Mouse (Mus musculus) kidney, adult 8-10 months (tissue): ENCODE data around the gene Nop2.
"Not testable (repeated sequence)": the region's sequence is repeated elsewhere in the genome, so short reads cannot be mapped to it uniquely, and the experiment has no call there.

Experiments used
- DNase-seq, 2 experiments: peaks; one replicate each; pipeline ENCODE4 v3.0.0; 2022

Nop2 gene

DNA sequence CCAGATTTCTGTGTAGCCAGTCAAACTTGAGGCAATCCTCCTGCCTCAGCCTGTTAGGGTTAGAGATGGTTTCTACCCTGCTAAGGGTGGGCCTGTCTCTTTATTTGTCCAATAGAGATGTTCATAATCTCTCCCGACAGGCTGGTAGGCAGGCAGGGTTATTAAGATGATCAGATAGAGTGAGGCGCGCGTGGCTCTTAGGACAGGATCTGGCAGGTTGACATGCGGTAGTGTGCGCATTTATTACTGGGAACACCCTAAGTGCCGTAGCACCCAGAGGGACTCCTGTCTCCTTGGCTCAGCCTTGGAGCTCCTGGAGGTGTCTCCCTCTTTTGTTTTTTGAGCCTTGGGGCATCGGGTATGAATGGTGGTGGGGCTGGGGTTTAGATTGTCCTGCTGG lies 23.6 kb downstream of the Nop2 start:
- DNase-seq: no peak

DNA sequence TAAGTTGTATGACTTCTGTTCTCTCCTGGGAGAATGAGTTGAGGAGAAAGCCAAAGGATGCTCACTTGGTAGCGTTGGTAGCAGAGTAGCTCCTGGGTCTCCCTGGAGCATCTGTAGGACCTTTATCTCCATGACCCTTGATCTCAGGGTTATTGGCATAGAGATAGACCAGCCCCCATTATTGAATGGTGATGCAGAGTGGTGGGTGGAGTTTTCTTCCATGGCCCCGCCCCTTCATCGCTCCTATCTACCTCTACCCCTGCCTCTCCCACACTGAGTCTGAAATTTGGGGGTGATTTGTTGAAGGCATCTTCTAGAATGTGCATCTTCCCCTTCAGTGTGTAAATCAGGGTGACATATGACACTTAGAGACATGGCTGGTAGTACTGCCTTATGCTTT lies 24.8 kb downstream of the Nop2 start:
- no peak for DNase-seq

DNA sequence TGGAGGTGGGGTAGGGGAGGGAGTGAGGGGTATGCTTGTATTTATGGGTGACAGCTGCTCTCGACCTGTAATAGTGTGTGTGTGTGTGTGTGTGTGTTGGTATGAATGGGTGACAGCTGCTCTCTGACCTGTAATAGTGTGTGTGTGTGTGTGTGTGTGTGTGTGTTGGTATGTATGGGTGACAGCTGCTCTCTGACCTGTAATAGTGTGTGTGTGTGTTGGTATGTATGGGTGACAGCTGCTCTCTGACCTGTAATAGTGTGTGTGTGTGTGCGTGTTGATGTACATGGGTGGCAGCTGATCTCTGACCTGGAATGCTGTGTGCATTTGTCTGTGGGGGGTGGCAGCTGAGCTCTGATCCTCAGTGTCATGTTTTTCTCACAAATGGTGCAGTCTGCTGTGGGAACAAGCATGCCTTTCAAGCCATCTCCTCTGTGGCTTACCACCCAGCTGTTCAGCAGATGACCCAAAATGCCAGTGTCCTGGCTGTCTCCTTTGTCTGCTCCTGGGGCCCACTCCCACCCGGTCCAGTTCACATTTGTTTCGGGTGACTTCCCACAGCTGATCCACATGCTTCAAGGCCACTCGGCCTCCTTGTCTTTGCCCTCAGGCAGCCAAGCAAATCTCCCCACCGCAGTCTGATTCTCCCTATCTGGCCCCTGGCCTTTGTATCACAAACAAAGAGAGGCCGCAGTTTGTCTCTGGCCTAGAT lies 25.4 kb downstream of the Nop2 start:
- peak in 1 of 2 experiments; percentile 31 for DNase-seq

DNA sequence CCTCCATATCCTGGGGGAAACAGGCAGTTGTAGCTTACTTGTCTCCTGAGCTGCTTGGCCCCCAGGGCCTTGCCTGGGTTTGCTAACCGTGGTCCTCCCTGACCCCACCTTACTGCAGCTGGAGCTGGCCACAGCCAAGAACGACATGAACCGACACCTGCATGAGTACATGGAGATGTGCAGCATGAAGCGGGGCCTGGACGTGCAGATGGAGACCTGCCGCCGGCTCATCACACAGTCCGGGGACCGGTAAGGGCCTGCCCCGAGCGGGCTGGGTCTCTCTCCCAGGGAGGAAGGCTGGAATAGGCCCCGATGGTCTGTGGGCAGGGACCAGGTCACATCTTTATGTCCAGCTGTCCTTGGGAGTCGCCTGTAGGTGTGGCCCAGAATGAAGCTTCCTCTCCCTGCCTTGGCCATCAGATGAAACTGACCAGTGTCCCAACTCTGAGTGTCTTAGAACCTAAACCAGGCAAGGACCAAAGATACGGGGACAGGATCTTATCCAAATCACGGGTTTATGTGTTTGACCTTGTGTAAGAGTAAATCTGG lies 27.3 kb downstream of the Nop2 start:
- DNase-seq: no peak

DNA sequence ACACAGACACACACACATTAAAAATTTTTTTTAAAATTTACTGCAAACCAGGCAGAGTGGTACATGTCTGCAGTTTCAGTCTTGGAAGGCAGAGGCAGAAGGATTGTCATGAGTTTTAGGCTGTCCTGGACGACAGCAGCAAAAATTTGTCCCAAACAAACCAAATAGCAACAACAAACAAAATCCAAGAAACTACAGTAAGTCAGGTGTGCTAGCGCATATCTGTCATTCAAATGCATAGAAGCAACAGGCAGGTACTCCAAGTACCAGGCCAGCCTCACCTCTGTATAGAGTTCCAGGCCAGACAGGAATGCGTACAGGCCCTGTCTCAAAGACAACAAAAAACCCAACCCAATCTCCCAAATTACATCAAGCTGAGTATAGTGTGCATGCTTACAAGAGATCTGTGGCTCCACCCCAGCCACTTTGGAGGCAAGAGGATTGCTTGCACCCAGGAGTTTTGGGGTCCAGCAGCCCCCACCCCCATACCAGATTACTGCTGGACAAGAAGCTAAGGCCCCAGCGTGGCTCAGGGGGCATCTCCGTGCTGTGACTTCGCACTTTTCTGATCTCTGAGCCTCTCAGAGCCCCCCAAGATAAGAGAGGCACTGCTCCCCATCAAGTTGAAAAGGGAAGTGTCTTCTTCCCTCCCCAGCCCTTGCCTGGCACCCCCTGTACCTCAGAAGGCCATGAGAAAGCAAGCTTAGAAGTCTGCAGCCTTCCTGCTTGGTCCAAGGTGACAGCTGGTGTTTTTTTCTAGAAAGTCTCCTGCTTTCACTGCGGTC lies 28.3 kb downstream of the Nop2 start:
- DNase-seq: no peak

DNA sequence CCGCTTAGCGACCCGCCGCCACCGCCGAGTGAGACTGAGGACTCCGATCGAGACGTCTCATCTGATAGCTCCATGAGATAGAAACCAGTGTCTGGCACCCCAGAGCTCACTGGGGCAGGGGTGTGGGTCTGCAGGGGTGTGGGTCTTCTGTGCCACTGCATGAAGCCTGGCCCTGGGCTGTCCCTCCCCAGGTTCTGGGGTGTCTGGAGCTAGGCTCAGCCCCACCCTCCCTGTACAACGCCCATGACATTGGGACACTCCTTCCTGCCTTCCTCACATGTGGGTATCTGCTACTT lies 28.8 kb downstream of the Nop2 start:
- DNase-seq: no peak

DNA sequence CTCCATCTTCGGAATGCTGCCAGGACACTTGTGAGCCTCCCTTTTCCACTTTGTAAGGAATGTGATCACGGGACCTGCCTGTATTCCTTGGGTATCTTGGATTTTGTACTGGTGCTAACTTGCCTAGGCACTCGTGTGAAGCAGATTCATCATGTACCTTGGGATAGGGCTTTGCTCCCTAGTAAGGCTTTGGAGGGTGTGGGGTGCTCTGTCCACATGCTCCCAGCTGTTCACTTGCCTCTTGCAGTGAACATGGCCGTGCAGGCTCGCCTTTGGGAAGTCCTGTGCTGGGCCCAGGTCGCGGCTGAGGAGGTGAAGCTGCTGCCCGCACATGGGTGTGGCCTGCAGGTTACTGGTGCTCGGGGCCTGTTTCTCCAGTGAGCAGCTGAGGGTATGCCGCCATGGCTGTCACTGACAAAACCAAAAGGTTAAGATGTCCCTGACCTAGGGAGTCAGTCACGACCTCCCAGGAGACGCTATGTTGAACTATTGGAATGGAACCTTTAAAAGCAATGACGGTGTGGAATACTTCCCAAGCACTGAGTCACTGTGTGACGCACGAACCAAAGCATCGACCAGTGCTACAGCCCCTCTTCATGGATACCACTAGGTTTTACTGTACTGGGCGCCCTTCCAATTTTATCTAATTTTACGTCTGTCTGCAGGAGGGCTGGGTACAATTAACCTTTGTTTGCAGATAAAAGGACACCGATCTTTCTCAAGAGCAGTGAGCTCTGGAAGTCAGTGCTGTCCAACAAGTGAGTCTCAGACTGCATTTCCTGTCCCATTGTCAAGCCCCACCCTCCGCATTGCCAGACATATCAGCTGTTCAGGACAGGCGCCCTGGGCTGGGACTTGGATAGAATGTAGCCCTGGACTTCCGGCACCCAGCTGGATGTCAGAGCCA lies 29.4 kb downstream of the Nop2 start:
- peak; percentile 69 to 70 for DNase-seq

DNA sequence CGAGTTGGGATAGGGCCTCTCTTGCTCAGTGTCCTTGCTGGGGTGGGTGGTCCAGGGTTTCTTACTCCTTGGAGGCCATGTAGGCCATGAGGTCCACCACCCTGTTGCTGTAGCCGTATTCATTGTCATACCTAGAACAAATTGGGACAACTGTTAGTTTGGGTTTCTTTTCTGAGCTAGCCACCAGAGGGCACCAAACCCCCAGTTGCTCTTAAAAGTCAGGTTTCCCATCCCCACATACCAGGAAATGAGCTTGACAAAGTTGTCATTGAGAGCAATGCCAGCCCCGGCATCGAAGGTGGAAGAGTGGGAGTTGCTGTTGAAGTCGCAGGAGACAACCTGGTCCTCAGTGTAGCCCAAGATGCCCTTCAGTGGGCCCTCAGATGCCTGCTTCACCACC lies 30.3 kb downstream of the Nop2 start:
- peak; percentile 56 to 65 for DNase-seq

DNA sequence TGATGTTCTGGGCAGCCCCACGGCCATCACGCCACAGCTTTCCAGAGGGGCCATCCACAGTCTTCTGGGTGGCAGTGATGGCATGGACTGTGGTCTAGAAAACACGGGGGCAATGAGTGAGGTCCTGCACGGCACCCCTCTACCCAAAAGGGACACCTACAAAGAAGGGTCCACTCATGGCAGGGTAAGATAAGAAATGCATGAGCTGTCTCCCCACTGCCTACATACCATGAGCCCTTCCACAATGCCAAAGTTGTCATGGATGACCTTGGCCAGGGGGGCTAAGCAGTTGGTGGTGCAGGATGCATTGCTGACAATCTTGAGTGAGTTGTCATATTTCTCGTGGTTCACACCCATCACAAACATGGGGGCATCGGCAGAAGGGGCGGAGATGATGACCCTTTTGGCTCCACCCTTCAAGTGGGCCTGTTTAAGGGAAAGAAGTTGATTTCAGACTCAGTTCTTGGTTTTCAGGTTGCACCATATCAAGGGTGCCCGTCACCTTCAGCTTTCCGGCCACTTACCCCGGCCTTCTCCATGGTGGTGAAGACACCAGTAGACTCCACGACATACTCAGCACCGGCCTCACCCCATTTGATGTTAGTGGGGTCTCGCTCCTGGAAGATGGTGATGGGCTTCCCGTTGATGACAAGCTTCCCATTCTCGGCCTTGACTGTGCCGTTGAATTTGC lies 31.1 kb downstream of the Nop2 start:
- DNase-seq: not testable (repeated sequence)

DNA sequence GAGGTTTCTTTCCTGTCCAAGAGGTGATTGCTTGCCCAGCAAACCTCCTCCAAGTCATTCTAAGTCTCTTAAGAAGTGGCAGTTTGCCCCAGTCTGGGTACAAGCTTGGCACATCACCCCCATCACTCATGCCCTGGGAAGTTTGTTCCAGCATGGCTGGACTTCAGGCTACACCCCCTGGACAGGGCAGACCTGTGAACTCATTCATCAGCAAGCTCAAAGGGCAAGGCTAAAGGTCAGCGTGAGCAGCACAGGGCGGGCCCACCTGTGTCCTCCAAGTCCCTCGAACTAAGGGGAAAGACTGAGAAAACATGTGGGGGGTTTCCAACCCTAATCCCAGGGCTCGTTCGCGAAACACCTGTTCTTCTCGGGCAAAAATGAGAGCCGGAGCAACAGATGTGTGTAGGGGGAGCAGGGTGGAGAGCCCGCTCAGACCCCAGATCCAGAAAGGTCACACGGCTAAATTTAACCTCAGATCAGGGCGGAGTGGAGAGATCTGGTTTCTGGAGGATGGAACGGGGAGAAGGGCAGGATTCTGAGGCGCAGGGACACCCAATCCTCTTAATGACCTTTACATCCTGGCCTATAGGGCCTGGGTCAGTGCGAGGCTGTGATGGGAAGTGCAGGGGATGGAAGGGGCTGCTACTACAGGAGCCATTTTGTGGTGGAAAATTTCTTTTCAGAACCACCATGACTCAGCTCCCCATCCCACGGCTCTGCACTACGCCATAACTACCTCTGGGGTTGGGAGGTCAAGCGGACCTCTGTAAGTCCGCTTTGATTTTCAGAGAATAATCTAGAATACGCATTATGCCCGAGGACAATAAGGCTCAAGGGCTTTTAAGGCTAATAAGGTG lies 32.3 kb downstream of the Nop2 start:
- peak; percentile 88 to 90 for DNase-seq

DNA sequence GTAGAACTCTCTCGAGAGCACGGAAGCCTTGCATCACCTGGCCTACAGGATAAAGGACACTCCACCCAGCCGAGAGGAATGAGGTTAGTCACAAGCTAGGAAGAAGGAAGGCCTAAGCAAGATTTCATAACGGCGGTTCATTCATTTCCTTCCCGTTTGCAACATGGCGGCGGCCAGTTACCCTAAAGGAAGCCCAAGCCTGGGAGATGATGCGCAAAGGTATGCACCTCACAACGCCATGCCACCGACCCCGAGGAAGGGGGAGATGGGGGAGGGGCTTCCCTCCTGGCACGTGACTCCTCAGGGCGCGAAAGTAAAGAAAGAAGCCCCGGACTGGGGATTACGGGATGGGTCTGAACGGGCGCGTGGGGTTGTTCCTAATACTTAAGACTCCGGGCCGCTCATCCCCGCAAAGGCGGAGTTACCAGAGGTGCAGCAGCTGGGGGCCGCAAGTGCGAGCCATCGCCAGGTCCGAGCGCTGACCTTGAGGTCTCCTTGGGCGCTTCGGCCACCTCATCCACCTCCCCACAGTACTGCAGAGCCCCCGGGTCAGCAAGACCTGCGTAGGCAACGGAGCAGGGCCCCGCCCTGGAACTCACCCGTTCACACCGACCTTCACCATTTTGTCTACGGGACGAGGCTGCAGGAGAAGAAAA lies 33.1 kb downstream of the Nop2 start:
- DNase-seq: peak; percentile 56 to 67

DNA sequence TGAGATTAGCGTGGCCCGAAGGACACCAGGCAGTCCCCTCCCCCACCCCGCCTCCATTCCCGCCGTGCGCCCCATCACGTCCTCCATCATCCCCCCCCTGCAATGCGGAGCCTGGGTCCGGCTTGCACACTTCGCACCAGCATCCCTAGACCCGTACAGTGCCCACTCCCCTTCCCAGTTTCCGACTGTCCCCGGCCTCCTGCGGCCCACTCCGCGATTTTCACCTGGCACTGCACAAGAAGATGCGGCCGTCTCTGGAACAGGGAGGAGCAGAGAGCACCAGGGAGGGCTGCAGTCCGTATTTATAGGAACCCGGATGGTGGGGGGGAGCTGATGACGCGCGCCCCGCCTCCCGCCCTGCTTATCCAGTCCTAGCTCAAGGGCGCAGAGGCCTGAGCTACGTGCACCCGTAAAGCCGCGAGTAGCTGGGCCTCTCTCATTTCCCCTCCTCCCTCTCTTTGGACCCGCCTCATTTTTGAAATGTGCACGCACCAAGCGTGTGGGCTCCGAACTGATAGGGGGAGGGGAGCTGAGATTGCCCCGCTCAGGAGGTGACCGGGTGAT lies 33.7 kb downstream of the Nop2 start:
- DNase-seq: peak; percentile 97

DNA sequence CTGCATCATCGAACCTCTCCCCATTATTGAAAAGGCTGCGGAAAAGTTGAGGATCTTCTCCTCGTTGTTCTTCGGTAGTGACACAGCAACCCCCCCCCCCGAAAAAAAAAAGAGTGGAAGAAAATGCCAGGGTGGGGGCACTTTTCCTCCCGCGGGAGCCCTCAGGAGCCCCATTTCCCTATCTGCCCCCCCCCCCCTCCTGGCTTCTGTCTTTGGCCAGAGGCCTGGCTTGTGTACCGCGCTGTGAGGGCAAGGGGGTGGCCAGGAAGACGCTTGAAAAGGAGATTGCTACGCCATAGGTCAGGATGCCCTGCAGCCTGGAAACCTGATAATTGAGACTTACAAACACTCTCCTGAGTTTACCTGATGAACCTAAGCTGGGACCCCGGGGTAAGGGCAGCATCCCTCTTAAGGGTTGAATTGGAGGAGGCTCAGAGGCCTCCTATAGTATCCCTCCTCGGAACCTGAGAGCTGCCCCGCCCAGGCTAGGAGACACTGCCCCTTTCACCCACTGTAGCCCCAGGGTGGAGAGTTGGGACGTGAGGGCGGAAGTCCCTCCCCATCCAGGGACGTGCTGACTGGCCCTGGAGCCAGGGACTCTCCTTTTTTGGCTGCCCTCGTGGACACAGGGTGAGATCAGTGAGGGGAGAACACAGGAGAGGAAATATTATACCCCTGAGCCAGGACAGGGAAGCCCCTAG lies 34.5 kb downstream of the Nop2 start, which contains the start of gene Gapdh:
Gene Gapdh, minus strand, starts transcription at position 417 of the 701 bp plus-strand sequence.
- DNase-seq: peak; percentile 87 to 91

DNA sequence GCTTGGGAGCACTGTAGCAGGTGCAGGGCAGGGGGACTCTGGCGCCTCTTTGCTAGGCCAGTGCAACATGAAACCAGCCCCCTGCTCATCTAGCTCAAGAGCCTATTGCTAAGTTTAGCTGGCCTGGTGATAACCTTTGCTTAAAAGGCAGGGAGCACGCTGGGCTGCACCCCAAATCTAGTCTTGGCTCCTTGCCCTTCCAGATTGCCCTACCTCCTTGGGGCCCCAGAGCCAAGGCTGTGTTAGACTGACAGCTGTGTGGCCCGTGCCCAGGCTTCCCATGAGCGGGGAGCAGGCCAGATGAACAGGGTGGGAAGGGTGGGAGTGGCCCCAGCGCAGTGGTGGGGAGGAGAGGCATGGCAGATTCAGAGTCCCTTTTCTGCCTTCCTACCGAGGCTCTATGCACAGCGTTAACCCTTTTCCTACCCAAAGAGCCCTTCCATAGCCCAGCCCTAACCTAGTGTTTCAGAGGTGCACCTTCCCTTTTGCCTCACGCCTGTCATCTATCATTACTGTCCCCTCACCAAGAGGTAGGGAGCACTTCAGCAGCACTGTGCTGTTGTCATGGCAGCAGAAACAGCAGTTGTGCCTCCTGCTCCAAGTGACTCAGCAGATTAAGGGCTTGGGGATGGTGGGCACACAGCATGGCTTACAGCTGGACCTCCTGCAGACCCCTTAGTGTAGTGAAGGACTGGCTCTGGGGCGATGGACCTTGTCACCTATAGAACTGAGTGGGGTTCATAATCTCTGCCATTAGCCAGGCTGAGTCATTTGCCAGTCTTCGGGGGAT lies 35.3 kb downstream of the Nop2 start:
- DNase-seq: peak in 1 of 2 experiments; percentile 39

DNA sequence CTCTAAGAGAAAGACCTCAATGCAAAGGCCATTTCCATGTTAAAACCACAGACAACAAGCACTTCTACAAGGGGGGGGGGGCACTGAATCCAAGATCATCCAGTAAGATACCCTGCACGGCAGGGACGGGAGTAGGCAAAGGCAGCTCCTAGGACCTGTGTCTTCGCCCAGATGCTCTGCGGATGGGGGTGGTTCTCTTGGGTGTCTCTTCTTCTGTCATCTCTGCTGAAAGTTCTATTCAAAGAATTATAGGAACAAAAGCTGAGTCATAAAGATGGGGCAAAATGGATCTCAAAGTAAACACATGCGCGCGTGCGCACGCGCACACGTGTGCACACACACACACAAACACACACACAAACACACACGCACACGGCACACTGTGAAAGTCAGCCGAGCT lies 36.4 kb downstream of the Nop2 start:
- no peak for DNase-seq

DNA sequence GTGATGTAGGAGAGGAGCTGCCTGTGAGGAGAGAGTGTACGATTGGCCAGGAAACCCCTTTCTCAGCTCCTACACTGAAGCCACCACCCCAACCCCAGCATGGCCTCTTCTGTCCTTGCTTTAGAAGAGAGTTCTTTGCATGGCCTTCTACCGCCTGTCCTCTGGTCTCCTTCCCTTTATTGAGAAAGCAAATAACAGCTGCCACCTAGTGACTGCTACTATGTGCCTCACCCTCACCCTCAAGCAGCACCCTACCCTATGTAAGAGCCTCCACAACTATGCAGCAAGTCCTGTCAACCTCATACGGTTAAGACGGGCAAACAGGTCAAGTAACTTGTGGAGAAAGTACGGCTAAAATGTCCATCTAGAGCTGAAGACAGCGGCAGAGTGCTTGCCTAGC lies 38.5 kb downstream of the Nop2 start:
- no peak for DNase-seq

DNA sequence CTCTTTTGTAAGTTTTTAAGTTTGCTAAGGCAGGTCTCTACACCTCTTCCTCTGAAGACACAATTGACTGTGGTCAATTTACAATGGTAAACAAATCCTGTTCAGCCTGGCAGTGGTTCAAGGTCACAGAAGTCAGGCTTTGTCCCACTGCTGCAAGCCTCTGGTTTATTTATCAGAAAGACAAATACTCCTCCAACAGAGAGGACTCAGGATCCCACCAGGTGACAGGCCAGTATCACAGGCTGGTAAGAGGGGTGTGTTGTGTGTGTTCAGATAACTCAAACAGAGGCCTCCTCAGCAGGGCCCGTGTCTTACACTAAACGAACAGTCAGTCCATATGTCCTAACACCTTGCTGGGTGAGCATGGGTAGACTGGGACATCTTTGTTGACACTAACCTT lies 40.8 kb downstream of the Nop2 start:
- no peak for DNase-seq

DNA sequence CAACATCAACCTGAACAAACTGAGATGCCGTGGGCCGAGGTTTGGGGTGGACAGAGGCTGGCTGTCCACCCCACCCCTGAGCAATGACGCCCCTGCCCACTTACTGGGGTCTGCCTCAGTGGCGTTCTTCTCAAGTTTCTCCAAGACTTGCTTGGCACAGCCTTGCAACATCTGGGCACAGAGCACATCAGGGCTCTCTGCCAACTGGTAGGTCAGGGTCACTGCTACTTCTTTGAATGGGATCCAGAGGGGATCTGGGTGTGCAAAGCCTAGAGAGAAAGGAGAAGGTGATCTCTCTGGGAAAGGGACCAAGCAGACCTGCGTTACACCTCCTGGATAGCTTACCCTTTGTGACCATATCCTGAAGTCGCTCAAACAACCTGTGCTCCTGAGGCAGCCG lies 41.5 kb downstream of the Nop2 start:
- no peak for DNase-seq

DNA sequence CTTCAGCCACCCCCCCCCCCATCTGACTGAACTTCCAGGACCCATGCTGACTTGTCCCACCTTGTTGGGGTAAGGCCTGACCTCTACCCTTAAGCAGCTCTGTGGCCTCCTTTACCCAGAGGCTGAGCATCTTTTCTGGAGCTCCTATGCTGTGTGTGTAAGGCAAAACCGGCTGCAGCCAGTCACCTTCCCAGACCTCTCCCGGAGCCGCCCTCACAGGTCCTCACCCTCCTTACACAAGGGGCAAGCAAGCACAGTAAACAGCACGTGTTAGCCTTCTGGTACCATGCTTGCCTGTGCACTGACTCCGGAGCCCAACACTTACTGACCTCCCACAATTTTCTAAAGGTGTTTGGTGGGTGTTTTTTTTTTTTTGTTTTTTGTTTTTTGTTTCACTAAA lies 43.8 kb downstream of the Nop2 start:
- DNase-seq: no peak
